Mouse (Mus musculus) testis, adult 2 months (tissue): ENCODE results near the gene Siva1.

ENCODE experiments used
- CTCF ChIP-seq: fragments of 200-500 bp; IDR thresholded peaks from 2 replicates; pipeline ENCODE4 v1.5.1; 2012; ENCODE audit warnings: low read depth, mild to moderate bottlenecking, inconsistent platforms, low read length, moderate library complexity; ENCODE audit not compliant: control insufficient read depth, insufficient read depth, insufficient replicate concordance
- POLR2A ChIP-seq: fragments of 200-500 bp; IDR thresholded peaks from 2 replicates; pipeline ENCODE4 v1.6.1; 2012; ENCODE audit warnings: low read depth, mild to moderate bottlenecking, inconsistent platforms, low read length, moderate library complexity; ENCODE audit not compliant: control insufficient read depth

GRCm38 (mm10) chr12:112605766-112606165 is 38.7 kb upstream of the Siva1 start:
- TF ChIP-seq CTCF (peak; percentile 84; the same call in 1 of the 2 replicates), POLR2A (no peak)
